Mouse (Mus musculus) lung, embryonic 14.5 days (tissue): Measurements from ENCODE around the gene Smarca2. TPM values are rescaled to one million over a fixed set of nuclear protein-coding genes. Genes with fewer than 3 reads are reported as not detected.

Experiments used
- ATAC-seq: fragments of 200-750 bp; cut with Nextera tagmentation; 2 replicates; pipeline ENCODE4 v1.8.0; 2017; ENCODE audit warnings: mild to moderate bottlenecking, moderate TSS enrichment, moderate library complexity; ENCODE audit not compliant: insufficient read depth
- DNase-seq: peaks from one replicate; pipeline ENCODE4 v3.0.0-alpha.2; 2015
- H3K27ac ChIP-seq: fragments of 300-500 bp; sonication (generic); 2 replicates; pipeline ENCODE4 v1.5.1; 2014; ENCODE audit warnings: low read depth, mild to moderate bottlenecking, moderate library complexity
- H3K27me3 ChIP-seq: fragments of 300-500 bp; sonication (generic); 2 replicates; pipeline ENCODE4 v1.6.1; 2014; ENCODE audit warnings: low read length, control low read depth; ENCODE audit not compliant: insufficient read depth
- H3K36me3 ChIP-seq: fragments of 300-500 bp; sonication (generic); 2 replicates; pipeline ENCODE4 v1.6.1; 2014; ENCODE audit warnings: control low read depth; ENCODE audit not compliant: insufficient read depth
- H3K4me1 ChIP-seq: fragments of 300-500 bp; sonication (generic); 2 replicates; pipeline ENCODE4 v1.6.1; 2014; ENCODE audit warnings: antibody characterized with exemption, control low read depth; ENCODE audit not compliant: insufficient read depth
- H3K4me2 ChIP-seq: fragments of 300-500 bp; sonication (generic); 2 replicates; pipeline ENCODE4 v1.6.1; 2014; ENCODE audit warnings: mild to moderate bottlenecking
- H3K4me3 ChIP-seq: fragments of 300-500 bp; sonication (generic); 2 replicates; pipeline ENCODE4 v1.5.1; 2014; ENCODE audit warnings: low read depth, low read length
- H3K9ac ChIP-seq: fragments of 300-500 bp; sonication (generic); 2 replicates; pipeline ENCODE4 v1.6.1; 2014
- H3K9me3 ChIP-seq: fragments of 300-500 bp; sonication (generic); 2 replicates; pipeline ENCODE4 v1.6.1; 2016; ENCODE audit warnings: low read depth, low read length, control low read depth
- CTCF ChIP-seq: IDR thresholded peaks from 2 replicates; pipeline ENCODE4 v1.5.1; 2016; ENCODE audit warnings: antibody characterized with exemption, low read depth
- WGBS: fragments of 180-500 bp; shearing (Covaris S2); extraction: QIAGEN DNeasy Blood & Tissue Kit; methylation state at CpG from one replicate; pipeline ENCODE4 v1.1.7; 2014; 5-methylcytosine and 5-hydroxymethylcytosine counted together
- polyA plus RNA-seq: library from polyadenylated mRNA; unstranded; fragments of >200 nt; fragmentation: Nextera tagmentation; extraction: Ambion mirVana; gene quantifications from 2 replicates; pipeline ENCODE4 v1.2.1, GENCODE M21; 2014

Smarca2 gene
- polyA plus RNA-seq, 1 experiment from 2014 or later, result 45.6 TPM

GRCm38 (mm10) chr19:26607156-26607536 lies 2.3 kb downstream of the Smarca2 start:
- under 1% methylated on average over 56 of the region's 56 CpGs for WGBS
- Histone ChIP-seq H3K27me3 (no peaks in the 10 kb centered on the region), H3K36me3 (no peaks in the 10 kb centered on the region), H3K9ac (peak overlapping the region; percentile 67), H3K4me1 (peaks cover 5% of the 10 kb centered on the region), H3K4me3 (peak overlapping the region; percentile 72), H3K4me2 (peak overlapping the region; percentile 94), H3K27ac (peak overlapping the region; percentile 83), H3K9me3 (no peaks in the 10 kb centered on the region)
- DNase-seq (peak; percentile 84), ATAC-seq (peak; percentile 52)
- no peak for TF ChIP-seq CTCF

- H3K36me3 ChIP-seq, result no peaks in the 10 kb centered on the region
- WGBS, result 2% methylated on average over 39 of the region's 39 CpGs
- no peak for ATAC-seq
- peak overlapping the region; percentile 72 for H3K4me3 ChIP-seq
- TF ChIP-seq CTCF, result no peak
- peak; percentile 69 for DNase-seq
- H3K9ac ChIP-seq, result peak overlapping the region; percentile 67
- H3K4me1 ChIP-seq, result peaks cover 5% of the 10 kb centered on the region
- peak overlapping the region; percentile 94 for H3K4me2 ChIP-seq
- no peaks in the 10 kb centered on the region for H3K9me3 ChIP-seq
- H3K27me3 ChIP-seq, result no peaks in the 10 kb centered on the region
- peak overlapping the region; percentile 83 for H3K27ac ChIP-seq
These were observed 2.9 kb downstream of the Smarca2 start for GRCm38 (mm10) chr19:26607551-26608433.

GRCm38 (mm10) chr19:26608434-26608812 lies 3.6 kb downstream of the Smarca2 start:
- H3K36me3 ChIP-seq, result no peaks in the 10 kb centered on the region
- H3K9ac ChIP-seq, result peak overlapping the region; percentile 67
- H3K4me1 ChIP-seq, result peaks cover 5% of the 10 kb centered on the region
- peak overlapping the region; percentile 72 for H3K4me3 ChIP-seq
- H3K4me2 ChIP-seq, result peak overlapping the region; percentile 94
- no peak for ATAC-seq
- no peak overlapping the region for H3K27ac ChIP-seq
- WGBS, result 18% methylated on average over 7 of the region's 7 CpGs
- no peak for DNase-seq
- no peaks in the 10 kb centered on the region for H3K27me3 ChIP-seq
- no peak for TF ChIP-seq CTCF
- H3K9me3 ChIP-seq, result no peaks in the 10 kb centered on the region

- Histone ChIP-seq H3K4me3 (no peak overlapping the region), H3K9me3 (no peaks in the 10 kb centered on the region), H3K36me3 (no peaks in the 10 kb centered on the region), H3K27me3 (no peaks in the 10 kb centered on the region), H3K4me2 (no peak overlapping the region), H3K27ac (no peak overlapping the region), H3K9ac (no peak overlapping the region), H3K4me1 (peaks cover 5% of the 10 kb centered on the region)
- DNase-seq, result no peak
- 33% methylated on average over 2 of the region's 2 CpGs for WGBS
- no peak for ATAC-seq
- no peak for TF ChIP-seq CTCF
These were observed 4.8 kb downstream of the Smarca2 start for GRCm38 (mm10) chr19:26609637-26610036.

GRCm38 (mm10) chr19:26612995-26613394 lies 8.1 kb downstream of the Smarca2 start:
- no peak overlapping the region for H3K4me2 ChIP-seq
- H3K4me1 ChIP-seq, result peaks cover 5% of the 10 kb centered on the region
- ATAC-seq (0 out of 2 replicates have a peak, but pooled peaks have one; percentile 38), DNase-seq (peak; percentile 21)
- no peak overlapping the region for H3K4me3 ChIP-seq
- H3K36me3 ChIP-seq, result no peaks in the 10 kb centered on the region
- H3K27ac ChIP-seq, result peak overlapping the region; percentile 7; the same call in 1 of the 2 replicates
- WGBS, result 36% methylated on average over 4 of the region's 4 CpGs
- TF ChIP-seq CTCF, result no peak
- H3K27me3 ChIP-seq, result no peaks in the 10 kb centered on the region
- no peak overlapping the region for H3K9ac ChIP-seq
- no peaks in the 10 kb centered on the region for H3K9me3 ChIP-seq

GRCm38 (mm10) chr19:26613665-26614064 lies 8.8 kb downstream of the Smarca2 start:
- no peaks in the 10 kb centered on the region for H3K27me3 ChIP-seq
- no peak overlapping the region for H3K4me2 ChIP-seq
- H3K36me3 ChIP-seq, result no peaks in the 10 kb centered on the region
- WGBS, result 36% methylated on average over 5 of the region's 5 CpGs
- DNase-seq, result peak; percentile 62
- peak overlapping the region; percentile 47 for H3K27ac ChIP-seq
- ATAC-seq, result peak; percentile 24; the same call in 1 of the 2 replicates
- H3K9me3 ChIP-seq, result no peaks in the 10 kb centered on the region
- TF ChIP-seq CTCF, result no peak
- H3K9ac ChIP-seq, result no peak overlapping the region
- no peaks in the 10 kb centered on the region; the same call in 1 of the 2 replicates for H3K4me1 ChIP-seq
- no peak overlapping the region for H3K4me3 ChIP-seq

- TF ChIP-seq CTCF, result no peak
- no peaks in the 10 kb centered on the region for H3K36me3 ChIP-seq
- H3K4me3 ChIP-seq, result no peak overlapping the region
- 70% methylated on average over 1 of the region's 1 CpGs for WGBS
- no peaks in the 10 kb centered on the region for H3K4me1 ChIP-seq
- ATAC-seq (no peak), DNase-seq (no peak)
- H3K9ac ChIP-seq, result no peak overlapping the region
- H3K27ac ChIP-seq, result no peak overlapping the region
- no peaks in the 10 kb centered on the region for H3K27me3 ChIP-seq
- H3K4me2 ChIP-seq, result no peak overlapping the region
- H3K9me3 ChIP-seq, result no peaks in the 10 kb centered on the region
These were observed 11.4 kb downstream of the Smarca2 start for GRCm38 (mm10) chr19:26616271-26616670.
